Mouse (Mus musculus) bone marrow macrophage, adult 2 months (primary cell): ENCODE measurements around the gene Vgll4.

Source experiments
- CTCF ChIP-seq: IDR thresholded peaks from 2 replicates; pipeline ENCODE4 v1.5.1; 2012; ENCODE audit warnings: low read depth, mild to moderate bottlenecking, low read length, moderate library complexity
- POLR2A ChIP-seq: IDR thresholded peaks from 2 replicates; pipeline ENCODE4 v1.6.1; 2012; ENCODE audit warnings: mild to moderate bottlenecking, low read depth, low read length, borderline replicate concordance

DNA sequence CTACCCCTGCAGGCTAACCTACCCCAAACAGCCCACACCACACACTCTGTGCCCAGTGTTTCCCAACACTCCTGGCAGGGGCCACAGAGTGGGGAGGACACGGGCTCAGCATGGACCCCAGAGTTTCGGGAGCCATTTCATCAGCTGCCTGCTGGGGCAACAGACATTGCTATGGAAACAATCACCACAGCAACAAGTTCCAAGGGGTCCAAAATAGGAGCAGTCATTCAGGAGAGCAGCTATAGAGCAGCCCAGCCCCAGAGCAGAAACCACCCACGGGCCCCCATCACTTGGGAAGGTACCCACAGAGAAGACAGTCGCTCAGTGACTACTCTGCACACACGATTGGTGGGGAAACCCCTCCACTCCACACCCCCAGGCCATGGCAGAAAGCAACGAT is 77.4 kb downstream of the Vgll4 start:
- TF ChIP-seq POLR2A (no peak), CTCF (no peak)
